Comparison of ENCODE assay signal across 8 mouse cellular contexts in genomic region chr4:141734446-141735205, GRCm38 (mm10). TPM values are rescaled to one million over a fixed set of nuclear protein-coding genes. Genes with fewer than 3 reads are reported as not detected.
A peak's percentile ranks its signal among the peaks of the same experiment; 100 is the strongest.
DNase-seq lines count a peak whose midpoint lies in the region; ATAC-seq and TF ChIP-seq lines count a peak whose summit lies in the region.

No protein-coding gene starts in this region.

- 6% methylated on average over 24 of the region's 24 CpGs for WGBS in hindbrain, postnatal 0 days
- 17% methylated on average over 24 of the region's 24 CpGs for WGBS in macrophage (ENCODE audit: missing documents)

- peak overlapping the region; percentile 86 for H3K27ac ChIP-seq in gastrocnemius, adult 2 months
- H3K27ac ChIP-seq in hindbrain, postnatal 0 days = no peak overlapping the region
- H3K27ac ChIP-seq in left cerebral cortex, adult 2 months = peak overlapping the region; percentile 81
- peak overlapping the region; percentile 1; the same call in 1 of the 2 replicates for H3K27ac ChIP-seq in macrophage

- DNase-seq in gastrocnemius, adult 2 months = peak; percentile 94
- peak; percentile 97 for DNase-seq in hindbrain, postnatal 0 days (ENCODE audit: low spot score)
- DNase-seq in left cerebral cortex, adult 2 months (ENCODE audit: extremely low spot score in 1 of 2, low spot score in 2 of 2) = peak; percentile 93
- peak; percentile 60 for DNase-seq in retina, postnatal 7 days (ENCODE audit: low read depth, low spot score)
- DNase-seq in urinary bladder, adult 18-20 months (ENCODE audit: low spot score in 2 of 2) = peak; percentile 71 to 80

- H3K4me1 ChIP-seq in hindbrain, postnatal 0 days (ENCODE audit: insufficient read depth, low read length) = no peaks in the 10 kb centered on the region

- peak overlapping the region; percentile 70 for H3K4me3 ChIP-seq in gastrocnemius, adult 2 months
- H3K4me3 ChIP-seq in hindbrain, postnatal 0 days (ENCODE audit: low read length) = peak overlapping the region; percentile 35
- H3K4me3 ChIP-seq in left cerebral cortex, adult 2 months = peak overlapping the region; percentile 52
- peak overlapping the region; percentile 16; the same call in 1 of the 2 replicates for H3K4me3 ChIP-seq in macrophage (ENCODE audit: inconsistent target)

- intact Hi-C loops in gastrocnemius, adult 2 months (cut with DNase I) = no loop called here
- intact Hi-C loops in left cerebral cortex, adult 2 months (cut with DNase I) = no loop called here

- peak; percentile 100 for ATAC-seq in activated CD4-positive, CD25-positive, alpha-beta regulatory T cell, adult 4 months
- ATAC-seq in common myeloid progenitor, adult 5-6 weeks (replicated peaks; ENCODE audit: low read depth, poor library complexity, severe bottlenecking) = peak; percentile 99
- ATAC-seq in hindbrain, postnatal 0 days = peak; percentile 96

- H3K4me2 ChIP-seq in hindbrain, postnatal 0 days (ENCODE audit: low read depth, low read length) = peak overlapping the region; percentile 60

- no peaks in the 10 kb centered on the region for H3K27me3 ChIP-seq in hindbrain, postnatal 0 days (ENCODE audit: insufficient read depth, low read length)

- H3K79me2 ChIP-seq in macrophage (ENCODE audit: inconsistent target) = no peaks in the 10 kb centered on the region

- H3K36me3 ChIP-seq in hindbrain, postnatal 0 days (ENCODE audit: insufficient read depth, low read length) = no peaks in the 10 kb centered on the region
- H3K36me3 ChIP-seq in macrophage (ENCODE audit: inconsistent target) = no peaks in the 10 kb centered on the region

- peak overlapping the region; percentile 33; the same call in 1 of the 2 replicates for H3K9ac ChIP-seq in hindbrain, postnatal 0 days (replicated peaks; ENCODE audit: low read length)

- no peaks in the 10 kb centered on the region for H3K9me3 ChIP-seq in hindbrain, postnatal 0 days (ENCODE audit: low read length)

- no peak for TF ChIP-seq CTCF in gastrocnemius, adult 2 months (IDR thresholded peaks at IDR 0.05)
- no peak for TF ChIP-seq CTCF in hindbrain, postnatal 0 days (IDR thresholded peaks at IDR 0.05; ENCODE audit: low read depth)
- TF ChIP-seq CTCF in left cerebral cortex, adult 2 months (IDR thresholded peaks at IDR 0.05) = no peak

RNA-seq across cellular contexts. Expression of gene Ddi2, which starts 11.4 kb away (rescaled TPM):
- polyA plus RNA-seq in activated CD4-positive, CD25-positive, alpha-beta regulatory T cell, adult 4 months (2017; shearing (Covaris generic)) = 10 to 100 TPM; 14.1 to 15.6 TPM
- total RNA-seq in common myeloid progenitor, adult 5-6 weeks (2017) = 27.4 and 30.6 TPM in 2 replicates
- 10 to 100 TPM; 37.8 to 46.5 TPM for total RNA-seq in gastrocnemius, adult 2 months (2021)
- 20.9 and 31.5 TPM in 2 replicates for total RNA-seq in hindbrain, postnatal 0 days (2014; rRNA removed)
- 12.1 and 12.5 TPM in 2 replicates for polyA plus RNA-seq in hindbrain, postnatal 0 days (2015; fragmentation: Nextera tagmentation; extraction: Ambion mirVana)
- 10 to 100 TPM; 47.8 to 48.5 TPM for total RNA-seq in left cerebral cortex, adult 2 months (2021)
- 100 to 1,000 TPM in 3 of 26 experiments, 10 to 100 TPM in 22, 1 to 10 TPM in 1; 9.4 to 105 (median 37.6) TPM for total RNA-seq in macrophage (2018; cell fraction: chromatin; rRNA removed)
- 10 to 100 TPM; 17.7 to 56.8 (median 37.1) TPM for total RNA-seq in macrophage (2018; cell fraction: cytosol; rRNA removed)
- 10 to 100 TPM; 15.4 to 88.8 (median 34.8) TPM for total RNA-seq in macrophage (2018; cell fraction: nucleus; rRNA removed)
- polyA plus RNA-seq in macrophage (2018) = 32.2 to 37.7 TPM (median 33.4 TPM) in 3 replicates

RNA-seq across cellular contexts. Expression of gene Agmat, which starts 11.8 kb away (rescaled TPM):
- not detected for polyA plus RNA-seq in activated CD4-positive, CD25-positive, alpha-beta regulatory T cell, adult 4 months (2017; shearing (Covaris generic))
- not detected in 2 replicates for total RNA-seq in common myeloid progenitor, adult 5-6 weeks (2017)
- total RNA-seq in gastrocnemius, adult 2 months (2021) = not detected
- total RNA-seq in hindbrain, postnatal 0 days (2014; rRNA removed) = 0.72 TPM in 1 of 2 replicates, not detected in the other
- polyA plus RNA-seq in hindbrain, postnatal 0 days (2015; fragmentation: Nextera tagmentation; extraction: Ambion mirVana) = 0.60 and 0.62 TPM in 2 replicates
- 1 to 10 TPM; 2.0 to 2.7 TPM for total RNA-seq in left cerebral cortex, adult 2 months (2021)
- total RNA-seq in macrophage (2018; cell fraction: chromatin; rRNA removed) = not detected
- not detected for total RNA-seq in macrophage (2018; cell fraction: cytosol; rRNA removed)
- not detected for total RNA-seq in macrophage (2018; cell fraction: nucleus; rRNA removed)
- not detected in 3 replicates for polyA plus RNA-seq in macrophage (2018)

RNA-seq across cellular contexts. Expression of gene Rsc1a1, which starts 49.2 kb away (rescaled TPM):
- polyA plus RNA-seq in activated CD4-positive, CD25-positive, alpha-beta regulatory T cell, adult 4 months (2017; shearing (Covaris generic)) = not detected
- total RNA-seq in common myeloid progenitor, adult 5-6 weeks (2017) = 8.9 and 13.9 TPM in 2 replicates
- 1 to 10 TPM; 3.8 to 5.6 TPM for total RNA-seq in gastrocnemius, adult 2 months (2021)
- total RNA-seq in hindbrain, postnatal 0 days (2014; rRNA removed) = 3.0 and 13.6 TPM in 2 replicates
- 0.32 TPM in 1 of 2 replicates, not detected in the other for polyA plus RNA-seq in hindbrain, postnatal 0 days (2015; fragmentation: Nextera tagmentation; extraction: Ambion mirVana)
- 1 to 10 TPM; 1.1 to 1.2 TPM for total RNA-seq in left cerebral cortex, adult 2 months (2021)
- total RNA-seq in macrophage (2018; cell fraction: chromatin; rRNA removed) = 10 to 100 TPM in 19 of 26 experiments, 1 to 10 TPM in 7; 2.2 to 51.7 (median 19.7) TPM
- 10 to 100 TPM in 1 of 26 experiments, 1 to 10 TPM in 24, under 1 TPM in 1; 0.75 to 11.8 (median 5.1) TPM for total RNA-seq in macrophage (2018; cell fraction: cytosol; rRNA removed)
- 10 to 100 TPM in 16 of 26 experiments, 1 to 10 TPM in 9, under 1 TPM in 1; 0.99 to 31.2 (median 14.4) TPM for total RNA-seq in macrophage (2018; cell fraction: nucleus; rRNA removed)
- polyA plus RNA-seq in macrophage (2018) = 4.2 to 8.9 TPM in 2 of 3 replicates, not detected in the other

RNA-seq across cellular contexts. Expression of gene Dnajc16, which starts 56.1 kb away (rescaled TPM):
- polyA plus RNA-seq in activated CD4-positive, CD25-positive, alpha-beta regulatory T cell, adult 4 months (2017; shearing (Covaris generic)) = 1 to 10 TPM; 5.1 to 5.4 TPM
- 4.9 and 9.0 TPM in 2 replicates for total RNA-seq in common myeloid progenitor, adult 5-6 weeks (2017)
- 10 to 100 TPM; 12.6 to 12.9 TPM for total RNA-seq in gastrocnemius, adult 2 months (2021)
- 17.5 and 21.0 TPM in 2 replicates for total RNA-seq in hindbrain, postnatal 0 days (2014; rRNA removed)
- 6.1 and 6.8 TPM in 2 replicates for polyA plus RNA-seq in hindbrain, postnatal 0 days (2015; fragmentation: Nextera tagmentation; extraction: Ambion mirVana)
- total RNA-seq in left cerebral cortex, adult 2 months (2021) = 10 to 100 TPM; 43.4 to 43.7 TPM
- 10 to 100 TPM in 20 of 26 experiments, 1 to 10 TPM in 6; 3.4 to 32.5 (median 18.0) TPM for total RNA-seq in macrophage (2018; cell fraction: chromatin; rRNA removed)
- 10 to 100 TPM in 24 of 26 experiments, 1 to 10 TPM in 2; 7.6 to 19.4 (median 15.1) TPM for total RNA-seq in macrophage (2018; cell fraction: cytosol; rRNA removed)
- total RNA-seq in macrophage (2018; cell fraction: nucleus; rRNA removed) = 10 to 100 TPM in 25 of 26 experiments, 1 to 10 TPM in 1; 9.6 to 34.9 (median 24.6) TPM
- 10.2 to 13.9 TPM (median 12.2 TPM) in 3 replicates for polyA plus RNA-seq in macrophage (2018)

RNA-seq across cellular contexts. Expression of gene Casp9, which starts 58.8 kb away (rescaled TPM):
- 1 to 10 TPM; 6.9 to 7.4 TPM for polyA plus RNA-seq in activated CD4-positive, CD25-positive, alpha-beta regulatory T cell, adult 4 months (2017; shearing (Covaris generic))
- 12.1 and 14.2 TPM in 2 replicates for total RNA-seq in common myeloid progenitor, adult 5-6 weeks (2017)
- total RNA-seq in gastrocnemius, adult 2 months (2021) = 1 to 10 TPM; 2.2 to 2.5 TPM
- total RNA-seq in hindbrain, postnatal 0 days (2014; rRNA removed) = 25.9 and 29.1 TPM in 2 replicates
- polyA plus RNA-seq in hindbrain, postnatal 0 days (2015; fragmentation: Nextera tagmentation; extraction: Ambion mirVana) = 17.9 and 20.3 TPM in 2 replicates
- total RNA-seq in left cerebral cortex, adult 2 months (2021) = 10 to 100 TPM; 22.1 to 22.4 TPM
- total RNA-seq in macrophage (2018; cell fraction: chromatin; rRNA removed) = 10 to 100 TPM in 17 of 26 experiments, 1 to 10 TPM in 9; 4.6 to 51.4 (median 18.5) TPM
- total RNA-seq in macrophage (2018; cell fraction: cytosol; rRNA removed) = 10 to 100 TPM; 13.7 to 45.3 (median 35.2) TPM
- total RNA-seq in macrophage (2018; cell fraction: nucleus; rRNA removed) = 10 to 100 TPM; 10.6 to 49.3 (median 25.2) TPM
- polyA plus RNA-seq in macrophage (2018) = 16.4 to 31.0 TPM (median 27.3 TPM) in 3 replicates

Comparison
In these comparisons a context has a peak if more than half of its experiments do, and no peak if none do; other contexts are left out.
1. H3K4me3 ChIP-seq: peak in every context shown above with its lines; median percentile 70 in gastrocnemius, adult 2 months; 52 in left cerebral cortex, adult 2 months; 35 in hindbrain, postnatal 0 days; 16 in macrophage.